Mouse (Mus musculus) bone marrow macrophage, adult 2 months (primary cell): Measurements from ENCODE around the gene Tyms.

Source experiments
- CTCF ChIP-seq: IDR thresholded peaks from 2 replicates; pipeline ENCODE4 v1.5.1; 2012; ENCODE audit warnings: low read depth, mild to moderate bottlenecking, low read length, moderate library complexity
- POLR2A ChIP-seq: IDR thresholded peaks from 2 replicates; pipeline ENCODE4 v1.6.1; 2012; ENCODE audit warnings: mild to moderate bottlenecking, low read depth, low read length, borderline replicate concordance

GRCm38 (mm10) chr5:30098260-30098659 is 24.8 kb upstream of the Tyms start:
- TF ChIP-seq POLR2A (no peak), CTCF (no peak)
